Mouse (Mus musculus) cerebellum, postnatal 25 days (tissue): ENCODE measurements around the gene Zbtb18.

Experiments used
- DNase-seq, 2 experiments: peaks; one replicate each; pipeline ENCODE4 v3.0.0; 2021; ENCODE audit warnings: mixed read lengths in 2 of 2

Gene Zbtb18

DNA sequence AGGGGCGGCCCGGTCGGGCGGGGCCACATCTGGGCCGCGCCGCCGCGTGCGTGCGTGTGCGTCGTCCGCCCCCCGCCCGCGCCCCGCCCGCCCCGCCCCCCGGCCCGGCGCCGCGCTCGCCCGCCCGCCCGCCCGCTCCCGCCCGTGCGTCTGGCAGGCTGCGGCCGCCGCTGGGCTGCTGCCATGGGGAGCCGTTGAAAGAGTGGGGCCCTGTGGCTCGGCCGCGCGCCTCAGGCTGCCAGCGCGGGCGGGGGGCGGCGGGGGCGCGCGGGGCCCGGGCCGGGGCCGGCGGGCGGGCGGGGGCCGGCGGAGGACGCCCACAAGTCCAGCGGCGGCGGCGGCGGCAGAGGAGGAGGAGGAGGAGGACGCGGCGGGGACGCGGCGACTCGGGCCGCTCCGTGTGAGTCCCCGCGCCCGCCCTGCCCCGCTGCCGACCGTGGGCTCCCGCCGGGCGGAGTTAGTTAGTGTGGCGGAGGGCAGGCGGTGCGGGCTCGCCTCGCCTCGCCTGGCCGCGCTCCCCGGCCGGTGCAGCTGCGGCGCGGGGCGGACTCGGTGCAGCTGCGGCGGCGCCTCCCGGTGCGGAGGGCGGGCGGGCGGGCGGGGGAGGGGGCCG is at the start of gene Zbtb18:
Zbtb18 (plus strand) TSS at position 156 of the 613 bp plus-strand sequence.
- DNase-seq: no peak

- no peak for DNase-seq
Observed at GRCm38 (mm10) chr1:177397455-177397854, 44.7 kb upstream of the Zbtb18 start.

DNA sequence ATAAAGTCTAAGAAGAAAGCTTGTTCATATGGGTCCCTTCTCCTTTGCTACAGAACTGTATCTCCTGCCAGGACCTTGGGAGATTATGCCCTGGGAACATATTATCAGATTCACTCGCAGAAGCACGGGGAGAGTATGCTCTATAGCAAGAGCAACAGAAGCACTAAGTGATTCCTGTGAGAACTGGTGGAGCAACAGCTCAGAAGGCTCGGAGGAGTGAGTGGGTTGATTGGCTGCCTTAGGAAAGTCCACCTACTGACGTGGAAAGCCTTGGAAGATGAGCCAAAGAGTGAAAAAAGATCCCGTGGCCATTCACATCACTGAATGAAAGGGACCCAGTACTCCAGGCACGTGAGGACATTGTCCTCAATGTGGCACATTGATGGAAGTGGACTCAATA is 37.0 kb upstream of the Zbtb18 start:
- no peak for DNase-seq

DNA sequence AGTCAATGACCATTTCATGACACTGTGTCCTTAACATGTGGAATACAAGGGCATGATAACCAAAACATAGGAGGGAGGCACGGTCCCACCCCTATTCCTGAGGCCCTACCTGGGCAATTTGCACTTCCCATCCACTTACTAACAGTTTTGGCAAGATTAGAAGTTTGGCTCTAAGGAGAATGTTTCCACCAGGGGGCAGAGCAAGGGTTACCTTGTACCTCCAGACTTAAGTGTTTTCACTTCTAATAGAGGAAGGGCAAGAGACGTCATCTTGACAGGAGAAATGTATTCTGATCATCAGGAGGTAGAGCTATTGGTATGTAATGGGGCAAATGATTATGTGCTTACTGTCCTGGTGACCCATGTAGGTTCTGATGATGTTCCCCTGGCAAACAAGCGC is 33.5 kb upstream of the Zbtb18 start:
- peak in 1 of 2 experiments; percentile 25 for DNase-seq

GRCm38 (mm10) chr1:177410769-177411348 is 31.3 kb upstream of the Zbtb18 start:
- no peak for DNase-seq

- no peak for DNase-seq
Observed at GRCm38 (mm10) chr1:177411359-177412358, 30.5 kb upstream of the Zbtb18 start.

DNA sequence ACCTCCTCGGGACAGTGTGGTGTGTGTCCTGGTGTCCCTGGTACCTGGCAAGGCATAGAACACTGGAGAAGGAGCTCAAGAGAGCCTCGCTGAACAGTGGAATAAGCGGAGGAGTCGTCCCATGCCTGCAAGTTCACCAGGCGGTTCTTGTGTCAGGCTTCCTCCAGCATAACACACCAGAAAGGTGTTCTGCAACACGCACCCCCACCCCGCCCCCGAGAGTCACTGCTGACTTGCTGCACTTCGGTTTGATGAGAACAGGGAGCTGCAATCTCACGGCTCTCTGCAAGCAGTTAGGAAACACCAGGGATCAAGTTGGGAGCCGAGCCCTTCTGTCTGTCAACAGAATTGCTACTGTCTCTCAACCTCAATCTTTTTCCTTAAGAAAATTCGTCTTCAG is 22.8 kb upstream of the Zbtb18 start:
- DNase-seq: no peak

- DNase-seq: peak in 1 of 2 experiments; percentile 17
Observed at GRCm38 (mm10) chr1:177420126-177420525, 22.0 kb upstream of the Zbtb18 start.

DNA sequence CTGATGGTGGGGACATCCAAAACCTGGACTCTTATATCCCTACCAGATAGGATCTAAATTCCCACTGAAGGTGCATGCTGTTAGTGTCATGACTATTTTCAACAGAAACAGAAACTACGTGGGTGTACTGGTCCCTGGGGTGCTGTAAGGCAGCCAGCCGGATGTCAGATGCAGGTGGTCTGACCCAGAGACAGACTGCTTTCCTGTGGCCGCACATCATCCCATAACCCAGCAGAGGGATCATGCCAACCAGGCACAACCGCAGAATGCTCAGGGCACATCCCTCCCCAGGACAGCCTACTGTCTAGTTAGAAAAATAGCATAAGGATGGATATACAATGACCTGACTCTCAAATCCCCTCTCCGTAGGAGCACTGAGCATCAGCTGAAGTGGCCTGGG is 14.3 kb upstream of the Zbtb18 start:
- DNase-seq: no peak

DNA sequence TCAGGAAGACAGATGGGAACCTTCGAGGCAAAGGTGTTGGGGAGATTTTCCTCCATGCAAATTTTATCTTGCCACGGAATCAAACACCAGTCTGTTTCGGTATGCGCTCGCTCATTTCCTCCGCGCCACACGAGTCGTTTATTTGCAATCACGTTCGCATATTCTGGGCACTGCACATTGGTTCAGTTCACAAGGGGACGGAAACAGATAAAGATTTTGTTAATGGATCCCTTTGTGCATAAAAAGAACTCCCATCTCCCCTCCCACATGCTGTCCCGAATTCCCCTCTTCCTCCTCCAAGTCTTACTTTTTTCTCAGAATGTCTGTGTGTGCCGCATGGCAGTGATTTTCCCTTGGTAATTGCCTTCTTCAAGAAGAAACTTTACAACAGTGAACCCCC is 13.8 kb upstream of the Zbtb18 start:
- DNase-seq: no peak

DNA sequence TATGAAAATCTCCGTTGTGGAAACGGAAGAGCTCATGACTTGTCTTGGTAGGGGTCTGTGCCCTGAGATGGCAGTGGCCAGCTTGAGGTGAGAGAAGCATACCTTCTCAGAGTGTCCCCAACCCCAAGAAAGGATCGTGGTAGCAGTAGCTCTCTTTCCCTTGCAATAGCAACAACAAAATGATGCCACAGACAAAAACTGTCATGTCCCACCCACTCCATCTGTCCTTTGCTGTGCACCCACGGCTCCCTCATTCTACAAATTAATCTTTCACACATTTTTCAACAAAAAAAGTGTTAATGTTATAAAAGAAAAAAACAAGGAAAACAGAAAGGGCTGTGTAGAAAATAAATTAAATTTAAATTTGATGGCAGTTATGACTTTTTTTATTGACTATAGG is 13.1 kb upstream of the Zbtb18 start:
- DNase-seq: no peak

GRCm38 (mm10) chr1:177440411-177440810 is 1.7 kb upstream of the Zbtb18 start:
- no peak for DNase-seq

DNA sequence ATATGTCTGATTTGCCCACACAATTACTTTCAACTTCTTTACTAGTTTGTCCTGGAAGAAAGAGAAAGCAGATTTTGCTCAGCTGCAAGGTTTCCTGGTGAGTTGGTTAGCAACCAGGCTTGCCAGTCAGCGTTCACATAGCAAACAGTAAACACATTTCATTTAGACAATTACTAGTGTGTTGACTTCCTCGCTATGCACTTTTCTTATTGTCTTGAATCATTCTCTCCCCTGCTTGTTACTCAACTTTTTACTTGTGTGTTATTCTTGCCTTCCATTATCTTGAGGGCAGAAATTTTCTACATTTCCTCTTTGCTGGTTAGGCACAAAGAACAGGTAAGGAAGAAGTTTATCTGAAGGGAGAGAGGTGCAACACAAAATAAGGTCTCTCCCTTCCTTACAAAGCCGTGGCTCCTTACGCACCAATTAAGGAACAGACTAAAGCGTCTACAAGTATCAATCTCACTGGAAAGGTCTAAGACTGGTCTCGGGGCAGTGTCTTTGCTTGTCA is 1.1 kb upstream of the Zbtb18 start:
- DNase-seq: no peak

GRCm38 (mm10) chr1:177441492-177442195 is 507 bp upstream of the Zbtb18 start:
- DNase-seq: peak; percentile 96 to 98

DNA sequence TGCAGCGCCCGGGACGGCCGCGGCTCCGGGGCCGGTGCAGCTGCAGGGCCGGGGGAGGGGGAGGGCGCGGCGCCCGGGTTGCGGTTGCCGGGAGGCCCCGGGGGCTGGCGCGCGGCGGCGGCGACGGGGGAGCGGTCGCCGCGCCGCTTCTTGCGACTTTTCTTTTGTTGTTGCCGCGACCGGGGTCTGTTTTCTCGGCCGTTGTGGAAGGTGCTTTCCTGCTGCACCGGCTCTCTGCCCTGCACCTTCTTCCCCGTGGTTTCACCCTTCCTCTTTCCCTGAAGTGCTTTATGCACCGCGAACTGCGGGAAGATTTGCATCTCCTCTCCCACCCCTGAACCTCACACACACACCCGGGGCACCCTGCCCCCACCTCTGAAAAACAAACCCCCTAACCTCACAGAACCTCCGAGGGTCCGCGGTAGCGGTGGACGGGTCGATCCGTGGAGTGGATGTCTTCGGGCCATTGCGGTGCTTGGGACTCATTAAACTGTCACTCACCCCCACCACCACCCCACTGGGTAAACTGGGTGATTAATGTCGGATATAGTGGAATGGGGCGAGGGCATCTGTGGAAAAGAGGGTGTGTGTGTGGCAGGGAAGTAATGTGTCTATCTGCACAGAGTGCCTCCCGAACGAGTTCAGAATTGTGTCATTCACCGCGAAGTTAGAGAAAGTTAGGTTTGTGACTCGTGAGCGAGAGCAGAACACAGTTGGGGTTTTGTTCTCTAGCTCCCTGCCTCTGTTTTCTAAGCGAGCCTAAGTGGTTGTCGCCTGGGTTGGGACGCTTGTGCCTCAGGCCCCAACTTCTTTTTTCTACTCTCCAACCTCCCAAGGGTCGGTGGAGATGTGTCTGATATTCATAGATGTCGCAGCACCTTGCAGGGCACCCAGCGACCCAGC is 921 bp downstream of the Zbtb18 start:
- DNase-seq: peak; percentile 60 to 69

- no peak for DNase-seq
Observed at GRCm38 (mm10) chr1:177443724-177444482, 1.8 kb downstream of the Zbtb18 start.

GRCm38 (mm10) chr1:177444483-177444810 is 2.3 kb downstream of the Zbtb18 start:
- peak; percentile 74 to 82 for DNase-seq

- no peak for DNase-seq
Observed at GRCm38 (mm10) chr1:177444941-177445340, 2.8 kb downstream of the Zbtb18 start.

- DNase-seq: peak in 1 of 2 experiments; percentile 44
Observed at GRCm38 (mm10) chr1:177445461-177446130, 3.4 kb downstream of the Zbtb18 start.

- DNase-seq: peak; percentile 70 to 79
Observed at GRCm38 (mm10) chr1:177447086-177447485, 4.9 kb downstream of the Zbtb18 start.
